Mouse (Mus musculus) lung, embryonic 16.5 days (tissue): ENCODE measurements at regions not wholly inside any gene's neighbourhood (a gene's known extent, or its start where the extent isn't known, plus 50 kb on each side); places are given as distances from the start of the nearest gene placed in this dataset.
"Not testable (repeated sequence)": the region's sequence is repeated elsewhere in the genome, so short reads cannot be mapped to it uniquely, and the experiment has no call there.

Experiments used
- ATAC-seq: fragments of 200-750 bp; cut with Nextera tagmentation; 2 replicates; pipeline ENCODE4 v1.8.0; 2017; ENCODE audit warnings: low read depth, mild to moderate bottlenecking, moderate library complexity
- H3K27ac ChIP-seq: fragments of 300-500 bp; sonication (generic); 2 replicates; pipeline ENCODE4 v1.5.1; 2014; ENCODE audit warnings: mild to moderate bottlenecking, control low read depth, low read length
- H3K27me3 ChIP-seq: fragments of 300-500 bp; sonication (generic); 2 replicates; pipeline ENCODE4 v1.6.1; 2014; ENCODE audit warnings: low read depth, low read length, mixed read lengths; ENCODE audit not compliant: control insufficient read depth, insufficient read depth
- H3K36me3 ChIP-seq: fragments of 300-500 bp; sonication (generic); 2 replicates; pipeline ENCODE4 v1.6.1; 2014; ENCODE audit warnings: low read length; ENCODE audit not compliant: control insufficient read depth, insufficient read depth
- H3K4me1 ChIP-seq: fragments of 300-500 bp; sonication (generic); replicated peaks from 2 replicates; pipeline ENCODE4 v1.6.1; 2014; ENCODE audit warnings: low read length, mixed read lengths; ENCODE audit not compliant: control insufficient read depth, insufficient read depth
- H3K4me2 ChIP-seq: fragments of 300-500 bp; sonication (generic); 2 replicates; pipeline ENCODE4 v1.6.1; 2014; ENCODE audit warnings: low read depth, low read length, control low read depth
- H3K4me3 ChIP-seq: fragments of 300-500 bp; sonication (generic); 2 replicates; pipeline ENCODE4 v1.5.1; 2014; ENCODE audit warnings: mild to moderate bottlenecking, low read length, control low read depth
- H3K9ac ChIP-seq: fragments of 300-500 bp; sonication (generic); 2 replicates; pipeline ENCODE4 v1.6.1; 2014; ENCODE audit warnings: low read length, control low read depth
- H3K9me3 ChIP-seq: fragments of 300-500 bp; sonication (generic); 2 replicates; pipeline ENCODE4 v1.6.1; 2016; ENCODE audit warnings: low read length; ENCODE audit not compliant: control insufficient read depth
- WGBS: fragments of 180-500 bp; shearing (Covaris S2); extraction: QIAGEN DNeasy Blood & Tissue Kit; methylation state at CpG from one replicate; pipeline ENCODE4 v1.1.7; 2014; 5-methylcytosine and 5-hydroxymethylcytosine counted together

- peak; percentile 97 for ATAC-seq
- Histone ChIP-seq H3K27ac (peak overlapping the region; percentile 37; the same call in 1 of the 2 replicates), H3K27me3 (no peaks in the 10 kb centered on the region), H3K4me2 (no peak overlapping the region), H3K9ac (no peak overlapping the region), H3K4me3 (no peak overlapping the region), H3K4me1 (no peaks in the 10 kb centered on the region), H3K36me3 (no peaks in the 10 kb centered on the region), H3K9me3 (no peaks in the 10 kb centered on the region)
- 33% methylated on average over 8 of the region's 8 CpGs for WGBS
Measured at GRCm38 (mm10) chr10:111354607-111355006, 56.1 kb downstream of the Bbs10 start.

GRCm38 (mm10) chr10:111358340-111358739 lies 59.9 kb downstream of the Bbs10 start:
- not testable (repeated sequence) for H3K27me3 ChIP-seq, H3K4me2 ChIP-seq, H3K4me1 ChIP-seq, ATAC-seq, H3K27ac ChIP-seq, H3K36me3 ChIP-seq, H3K9me3 ChIP-seq, H3K4me3 ChIP-seq, H3K9ac ChIP-seq
- 60% methylated on average over 1 of the region's 1 CpGs for WGBS

GRCm38 (mm10) chr10:111361749-111362435 lies 63.4 kb downstream of the Bbs10 start:
- Histone ChIP-seq H3K36me3 (no peaks in the 10 kb centered on the region), H3K4me2 (no peak overlapping the region), H3K9ac (no peak overlapping the region), H3K4me3 (no peak overlapping the region), H3K27ac (no peak overlapping the region), H3K9me3 (no peaks in the 10 kb centered on the region), H3K4me1 (peaks cover 15% of the 10 kb centered on the region), H3K27me3 (no peaks in the 10 kb centered on the region)
- no peak for ATAC-seq
- WGBS = 89% methylated on average over 18 of the region's 18 CpGs

- H3K4me3 ChIP-seq = no peak overlapping the region
- peak overlapping the region; percentile 58 for H3K27ac ChIP-seq
- no peaks in the 10 kb centered on the region for H3K27me3 ChIP-seq
- H3K4me2 ChIP-seq = no peak overlapping the region
- no peaks in the 10 kb centered on the region for H3K36me3 ChIP-seq
- H3K9me3 ChIP-seq = no peaks in the 10 kb centered on the region
- H3K9ac ChIP-seq = no peak overlapping the region
- WGBS = 20% methylated on average over 14 of the region's 14 CpGs
- peaks cover 15% of the 10 kb centered on the region for H3K4me1 ChIP-seq
- 0 out of 2 replicates have a peak, but pooled peaks have one; percentile 6 for ATAC-seq
Measured at GRCm38 (mm10) chr10:111363729-111364617, 65.5 kb downstream of the Bbs10 start.

- Histone ChIP-seq H3K9me3 (no peaks in the 10 kb centered on the region), H3K4me3 (no peak overlapping the region), H3K4me1 (peaks cover 15% of the 10 kb centered on the region), H3K4me2 (no peak overlapping the region), H3K9ac (no peak overlapping the region), H3K36me3 (no peaks in the 10 kb centered on the region), H3K27me3 (no peaks in the 10 kb centered on the region), H3K27ac (peak overlapping the region; percentile 75)
- WGBS = 27% methylated on average over 5 of the region's 5 CpGs
- ATAC-seq = peak; percentile 87
Measured at GRCm38 (mm10) chr10:111365011-111365410, 66.5 kb downstream of the Bbs10 start.

GRCm38 (mm10) chr10:111369046-111369445 lies 70.6 kb downstream of the Bbs10 start:
- H3K4me2 ChIP-seq, H3K27ac ChIP-seq, H3K36me3 ChIP-seq, H3K4me3 ChIP-seq, H3K9me3 ChIP-seq, ATAC-seq, H3K27me3 ChIP-seq, H3K9ac ChIP-seq: not testable (repeated sequence)
- 70% methylated on average over 3 of the region's 3 CpGs for WGBS
- H3K4me1 ChIP-seq = peaks cover 12% of the 10 kb centered on the region

- H3K4me3 ChIP-seq = no peak overlapping the region
- H3K36me3 ChIP-seq = no peaks in the 10 kb centered on the region
- H3K9ac ChIP-seq = no peak overlapping the region
- 28% methylated on average over 11 of the region's 11 CpGs for WGBS
- peak; percentile 65; the same call in 1 of the 2 replicates for ATAC-seq
- H3K9me3 ChIP-seq = no peaks in the 10 kb centered on the region
- H3K27me3 ChIP-seq = no peaks in the 10 kb centered on the region
- no peaks in the 10 kb centered on the region; the same call in 1 of the 2 replicates for H3K4me1 ChIP-seq
- H3K4me2 ChIP-seq = 0 out of 2 replicates have a peak overlapping the region, but pooled peaks have one; percentile 9
- H3K27ac ChIP-seq = no peak overlapping the region
Measured at GRCm38 (mm10) chr10:111378047-111378618, 79.7 kb downstream of the Bbs10 start.

GRCm38 (mm10) chr10:111381689-111382088 lies 83.2 kb downstream of the Bbs10 start:
- H3K27me3 ChIP-seq = no peaks in the 10 kb centered on the region
- no peak overlapping the region for H3K9ac ChIP-seq
- H3K4me2 ChIP-seq = no peak overlapping the region
- no peak overlapping the region for H3K4me3 ChIP-seq
- ATAC-seq = peak; percentile 40; the same call in 1 of the 2 replicates
- no peaks in the 10 kb centered on the region; the same call in 1 of the 2 replicates for H3K4me1 ChIP-seq
- WGBS = 72% methylated on average over 15 of the region's 15 CpGs
- no peaks in the 10 kb centered on the region for H3K36me3 ChIP-seq
- H3K9me3 ChIP-seq = no peaks in the 10 kb centered on the region
- H3K27ac ChIP-seq = no peak overlapping the region
